Mouse (Mus musculus) T-helper 1 cell (primary cell): ENCODE measurements around the gene Mpp2.

Experiments
- in situ Hi-C: fragments of 300-600 bp; cut with MboI, MseI; formaldehyde crosslinking; loops from one replicate; pipeline ENCODE4 v1.15.1; 2025; ENCODE audit warnings: high pct_unique_total_duplicates

Mpp2 gene

DNA sequence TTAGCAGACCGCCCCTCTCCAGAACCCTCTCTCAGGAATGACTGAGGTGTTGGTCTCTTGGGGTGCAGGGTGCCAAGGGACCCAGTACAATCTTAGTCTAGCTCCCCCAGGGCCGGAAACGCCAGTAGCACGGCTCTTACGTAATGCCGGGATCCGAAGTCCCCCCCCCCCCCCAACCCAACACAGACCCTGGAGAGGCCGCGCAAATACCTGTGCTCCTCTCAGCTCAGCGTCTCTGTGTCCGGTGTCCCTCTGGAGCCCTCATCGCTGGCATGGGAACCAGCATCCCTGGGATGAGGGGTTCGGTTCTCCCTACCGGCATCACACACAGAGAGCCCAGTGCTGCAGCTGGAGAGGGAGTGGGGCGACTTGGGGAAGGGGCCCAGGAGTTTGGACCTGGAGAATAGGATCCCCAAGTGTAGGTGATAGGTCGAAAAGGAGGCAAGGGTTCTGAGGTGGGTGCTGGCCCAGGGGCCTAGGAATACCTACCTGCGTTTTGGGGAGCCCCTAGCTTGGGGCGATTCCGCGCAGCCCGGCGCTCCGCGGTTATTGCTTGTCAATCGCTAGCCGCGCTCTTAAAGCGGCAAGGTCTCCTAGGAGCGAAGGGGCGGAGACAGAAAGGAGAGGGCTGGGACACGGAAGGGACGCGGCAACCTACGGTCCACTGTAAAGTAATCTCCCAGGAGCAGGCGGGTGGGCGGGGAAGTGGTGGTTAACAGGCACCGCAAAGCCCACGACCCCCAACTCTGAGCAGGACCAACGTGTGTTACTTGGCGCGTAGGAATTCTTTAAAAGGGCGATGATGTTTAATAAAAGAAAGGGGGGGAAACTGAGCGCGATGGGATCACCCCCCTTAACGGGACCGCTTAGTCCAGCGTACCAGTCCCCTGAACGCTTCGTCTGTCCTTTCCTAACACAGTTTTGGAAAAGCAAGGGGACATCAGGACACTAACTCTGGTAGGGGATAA, at the start of gene Mpp2:
Mpp2 (minus strand) TSS at position 585 of the 968 bp plus-strand sequence.
- in situ Hi-C loops: no loop called here

DNA sequence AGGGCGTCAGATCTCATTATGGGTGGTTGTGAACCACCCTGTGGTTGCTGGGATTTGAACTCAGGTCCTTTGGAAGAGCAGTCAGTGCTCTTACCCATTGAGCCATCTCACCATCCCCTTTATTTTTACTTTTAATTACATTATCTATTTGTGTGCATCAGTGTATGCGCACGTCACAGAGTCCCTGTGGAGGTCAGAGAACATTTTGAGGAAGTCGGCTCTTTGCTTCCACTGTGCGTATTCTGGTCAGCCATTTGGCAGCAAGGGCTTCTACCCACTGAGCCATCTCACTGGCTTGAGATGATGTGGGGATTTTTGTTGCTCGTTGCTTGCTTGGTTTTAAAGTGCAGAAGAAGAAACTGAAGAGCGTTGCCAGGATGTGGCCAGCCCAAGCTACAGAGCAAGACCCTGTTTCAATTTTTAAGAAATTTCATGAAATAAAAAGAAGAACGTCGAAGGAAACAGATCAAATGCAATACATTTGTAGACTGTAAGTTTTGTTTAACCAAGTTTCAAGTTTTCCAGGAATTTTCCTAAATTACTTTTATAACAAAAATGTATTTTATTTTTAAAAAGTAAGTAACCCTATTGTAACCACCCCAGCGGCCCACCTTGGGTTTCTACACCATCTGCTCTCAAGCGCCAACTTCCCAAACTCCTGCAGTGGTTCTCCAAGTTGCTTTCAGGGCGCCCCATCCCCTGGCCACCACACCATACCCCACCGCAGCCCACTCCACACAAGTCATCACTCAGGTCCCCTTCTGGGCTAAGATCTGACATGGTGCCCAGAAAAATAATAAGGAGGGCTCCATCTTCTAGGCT, 49.5 kb upstream of the Mpp2 start:
- in situ Hi-C loops: no loop called here

DNA sequence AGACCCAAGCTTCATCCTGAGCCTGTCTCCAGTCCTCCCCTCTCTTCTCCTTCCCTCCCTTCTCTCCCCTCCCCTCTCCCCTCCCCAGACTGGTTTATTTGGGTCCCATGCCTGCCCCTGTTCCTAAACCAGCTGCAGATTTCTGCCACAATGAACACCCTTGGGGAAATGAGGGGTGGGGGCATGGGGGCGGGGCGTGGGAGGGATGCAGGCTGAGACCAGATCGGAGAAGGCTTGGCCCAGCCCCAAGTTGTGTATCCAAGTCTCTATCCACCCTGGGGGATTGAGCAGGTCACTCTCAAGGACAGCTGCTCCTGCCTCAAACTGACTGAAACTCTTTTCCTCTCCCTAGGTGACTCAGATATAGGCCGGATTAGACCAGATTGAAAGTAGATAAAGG, 46.2 kb upstream of the Mpp2 start:
- in situ Hi-C loops: no loop called here

DNA sequence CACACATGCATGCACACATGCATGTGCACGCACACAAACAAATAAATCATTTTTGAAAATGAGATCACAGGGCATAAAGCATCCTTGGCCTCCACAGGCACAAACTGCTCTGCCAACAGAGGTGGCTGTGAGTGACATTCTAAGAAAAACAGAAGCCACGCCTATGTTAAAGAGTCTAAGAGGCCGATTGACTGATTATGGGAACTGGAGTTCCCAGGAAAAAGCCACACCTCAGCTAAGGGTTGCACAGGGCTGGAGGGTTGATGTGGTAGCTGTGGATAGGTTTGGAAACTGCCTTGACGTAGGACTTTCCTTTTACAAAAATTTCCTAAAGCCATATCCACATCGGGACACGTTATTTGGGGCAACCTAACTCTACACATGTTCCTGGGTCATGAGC, 29.1 kb upstream of the Mpp2 start:
- in situ Hi-C loops: no loop called here

DNA sequence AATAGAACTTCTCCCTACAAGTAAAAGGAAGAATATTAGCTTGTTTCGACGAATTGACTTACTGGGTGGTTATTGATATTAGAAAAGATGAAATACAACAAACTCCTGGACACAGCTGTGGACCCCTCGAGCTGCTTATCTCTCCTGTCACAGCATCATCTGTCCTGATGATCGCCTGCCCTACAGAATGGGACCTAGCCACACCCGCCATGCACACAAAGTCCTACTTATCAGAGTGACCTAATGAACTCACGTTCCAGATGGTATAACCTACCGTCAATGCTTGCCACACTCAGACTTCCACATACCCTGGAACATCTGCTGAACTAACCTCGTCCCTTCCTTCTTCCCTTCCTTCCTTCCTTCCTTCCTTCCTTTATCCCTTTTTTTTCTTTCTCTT, 27.9 kb upstream of the Mpp2 start:
- in situ Hi-C loops: no loop called here

DNA sequence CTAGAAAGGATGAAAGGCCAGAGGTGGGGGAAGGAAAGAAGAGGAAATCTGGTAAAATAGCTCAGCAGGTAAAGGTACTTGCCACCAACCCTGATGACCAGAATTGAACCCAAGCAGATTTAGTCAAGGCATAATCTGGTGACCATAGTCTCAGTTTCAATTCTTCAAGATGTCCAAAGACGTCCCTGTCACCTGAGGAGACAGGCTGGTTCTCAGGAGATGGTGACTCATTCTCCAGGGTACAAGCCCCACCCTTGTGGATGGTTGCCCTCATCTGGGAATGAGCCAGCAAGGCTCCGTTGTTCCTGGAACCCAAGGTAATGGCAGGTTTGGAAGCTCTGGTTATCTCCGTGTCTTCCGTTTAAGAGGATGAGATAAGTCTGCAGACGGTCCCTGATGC, 23.3 kb upstream of the Mpp2 start:
- in situ Hi-C loops: no loop called here

DNA sequence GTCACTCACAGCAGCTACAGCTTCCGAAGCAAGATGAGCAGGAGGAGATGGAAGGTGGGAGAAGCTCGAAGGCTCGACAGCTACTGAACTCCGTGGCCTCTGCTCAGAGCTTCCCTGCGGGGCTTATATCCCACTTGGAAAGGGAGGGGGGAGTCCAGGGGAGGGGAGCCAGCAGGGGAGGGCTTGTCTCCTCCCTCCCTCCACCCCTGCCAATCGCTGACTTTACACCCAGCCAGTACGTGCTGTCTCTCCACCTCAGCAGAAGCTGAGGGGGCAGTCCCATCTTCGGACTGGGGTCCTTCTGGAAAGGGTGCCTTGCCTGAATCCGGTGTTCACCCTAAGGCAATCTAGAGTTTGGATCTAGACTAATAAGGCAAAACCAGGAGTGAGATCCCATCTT, 19.4 kb upstream of the Mpp2 start, which contains the start of gene Pyy:
Pyy (minus strand) TSS at position 101 of the 400 bp plus-strand sequence.
- in situ Hi-C loops: no loop called here

DNA sequence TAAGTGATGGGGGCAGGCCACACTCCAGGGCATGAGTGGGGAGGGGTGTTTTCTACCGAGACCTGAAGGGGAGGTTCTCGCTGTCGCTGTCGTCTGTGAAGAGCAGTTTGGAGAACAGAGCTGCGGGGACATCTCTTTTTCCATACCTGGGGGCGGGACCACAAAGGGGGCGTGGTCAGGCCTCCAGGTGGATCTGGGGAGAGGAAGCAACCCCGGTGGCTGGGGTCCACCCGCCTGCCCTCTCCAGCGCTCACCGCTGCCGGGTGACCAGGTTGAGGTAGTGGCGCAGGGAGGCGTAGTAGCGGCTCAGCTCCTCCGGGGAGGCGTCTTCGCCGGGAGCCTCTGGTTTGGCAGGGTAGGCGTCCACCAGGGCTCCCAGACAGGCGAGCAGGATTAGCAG, 18.6 kb upstream of the Mpp2 start:
- in situ Hi-C loops: no loop called here

DNA sequence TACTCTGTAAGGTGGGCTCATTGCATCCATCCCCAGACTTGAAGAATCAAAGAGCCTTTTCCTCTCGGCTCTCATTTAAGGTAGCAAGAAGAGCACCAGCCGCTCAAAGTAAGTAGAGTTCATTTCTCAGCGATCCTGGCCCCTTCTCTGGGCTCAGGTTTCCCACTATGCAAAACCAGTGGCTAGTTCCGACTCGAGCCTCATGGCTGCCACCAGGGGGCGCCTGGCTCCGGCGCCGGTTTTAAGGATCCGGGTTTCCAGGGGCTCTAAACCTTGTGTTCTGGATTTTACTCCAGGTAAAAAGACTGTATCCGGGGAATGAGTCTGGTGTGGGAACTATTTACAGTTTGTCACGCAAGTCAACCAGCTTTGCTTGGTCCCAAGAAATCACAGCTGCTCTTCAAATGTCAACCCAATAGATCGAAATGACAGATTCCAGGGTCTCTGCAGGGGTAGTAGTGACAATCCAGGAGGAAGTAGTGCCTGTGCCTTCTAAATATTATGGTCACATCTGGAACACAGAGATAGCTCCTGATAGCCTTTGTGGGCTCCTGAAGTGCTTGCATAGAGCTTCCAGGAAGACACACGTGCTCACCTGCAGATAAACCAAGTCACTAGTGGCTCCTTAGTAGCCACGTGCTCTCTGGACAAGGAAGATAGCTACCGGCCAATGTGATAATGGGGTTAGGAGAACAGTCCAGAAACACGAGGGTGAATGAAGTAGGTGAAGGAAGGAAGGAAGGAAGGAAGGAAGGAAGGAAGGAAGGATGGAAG, 14.4 kb upstream of the Mpp2 start:
- in situ Hi-C loops: no loop called here

DNA sequence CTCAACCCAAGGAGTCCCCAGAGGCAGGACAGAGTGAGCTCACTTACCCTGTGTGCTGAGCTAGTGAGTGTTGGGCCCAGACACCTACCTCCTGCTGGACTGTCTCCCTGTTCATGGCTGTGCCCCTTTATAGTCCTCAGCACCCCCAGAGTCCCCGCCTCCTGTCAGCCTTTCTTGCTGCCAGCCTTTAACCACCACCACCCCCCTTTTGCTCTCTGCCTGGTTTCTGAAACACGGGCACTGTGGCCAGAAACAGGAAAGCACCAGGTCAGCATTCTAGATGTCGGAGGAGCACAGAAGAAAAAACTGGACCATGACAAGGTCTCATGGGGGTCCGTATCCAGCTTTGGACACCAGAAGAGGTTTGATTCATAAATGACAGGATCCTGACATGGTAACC, 12.9 kb upstream of the Mpp2 start, which contains the start of gene Ppy:
Ppy (minus strand) TSS at position 101 of the 400 bp plus-strand sequence.
- in situ Hi-C loops: no loop called here

DNA sequence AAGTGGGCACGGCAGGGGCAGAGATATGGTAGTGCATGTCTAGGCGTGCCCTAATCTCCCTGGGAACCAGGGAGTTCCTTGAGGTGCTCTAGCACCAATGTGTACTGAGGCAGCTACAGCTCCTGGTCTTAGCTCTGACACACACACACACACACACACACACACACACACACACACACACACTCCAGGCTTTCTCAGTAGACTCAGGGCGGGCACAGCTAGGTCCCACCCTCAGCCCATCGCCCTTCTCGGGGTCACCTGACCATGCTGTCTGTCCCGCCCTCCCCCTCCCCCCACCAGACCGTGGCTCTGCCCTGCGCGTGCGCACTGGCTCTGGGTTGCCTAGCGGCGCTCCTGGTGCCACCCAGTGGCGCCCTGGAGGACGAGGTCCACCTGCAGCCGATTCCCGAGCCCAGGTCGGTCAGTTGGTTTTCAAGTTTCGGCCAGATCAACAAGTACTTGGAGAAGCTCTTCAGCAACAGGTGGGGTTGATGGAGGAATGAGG, 8.6 kb upstream of the Mpp2 start:
- in situ Hi-C loops: no loop called here

DNA sequence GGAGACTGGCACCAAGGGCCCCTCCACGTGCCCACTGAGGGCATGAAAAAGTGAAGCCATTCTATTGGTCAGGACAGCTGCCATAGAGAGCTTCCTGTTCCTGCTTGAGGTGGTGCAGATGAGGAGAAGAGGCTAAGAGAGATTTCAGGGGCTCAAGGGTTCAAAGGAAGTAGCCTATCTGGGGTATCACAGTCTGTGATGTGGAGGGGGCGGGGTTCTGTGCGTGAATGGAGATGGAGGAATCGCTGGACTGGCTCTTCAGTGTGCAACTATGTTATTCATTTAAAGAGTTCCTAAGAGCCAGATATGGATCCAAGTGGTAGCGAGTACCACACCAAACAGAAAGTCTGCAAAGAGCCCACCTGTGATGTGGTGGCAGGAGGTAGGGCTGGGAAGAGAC, 8.1 kb upstream of the Mpp2 start:
- in situ Hi-C loops: no loop called here

DNA sequence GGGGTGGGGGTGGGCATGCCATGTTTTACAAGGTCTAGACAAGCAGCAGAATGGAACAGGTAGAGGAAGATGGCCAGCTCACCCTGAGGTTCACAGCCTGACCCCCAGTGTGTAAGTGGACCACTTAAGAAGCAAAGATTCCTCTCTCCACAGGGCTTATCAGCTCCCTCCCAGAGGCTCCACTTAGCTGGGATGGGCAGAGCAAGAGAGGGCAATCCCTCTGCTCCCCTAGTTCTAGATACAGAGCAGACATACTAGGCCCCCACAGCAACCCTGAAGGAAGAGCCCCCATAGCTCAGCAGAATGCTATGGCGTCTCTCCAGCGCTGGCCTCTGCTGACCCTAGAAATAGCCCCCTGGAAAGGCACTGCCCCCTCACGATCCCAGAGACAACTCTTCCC, 7.4 kb upstream of the Mpp2 start:
- in situ Hi-C loops: no loop called here

DNA sequence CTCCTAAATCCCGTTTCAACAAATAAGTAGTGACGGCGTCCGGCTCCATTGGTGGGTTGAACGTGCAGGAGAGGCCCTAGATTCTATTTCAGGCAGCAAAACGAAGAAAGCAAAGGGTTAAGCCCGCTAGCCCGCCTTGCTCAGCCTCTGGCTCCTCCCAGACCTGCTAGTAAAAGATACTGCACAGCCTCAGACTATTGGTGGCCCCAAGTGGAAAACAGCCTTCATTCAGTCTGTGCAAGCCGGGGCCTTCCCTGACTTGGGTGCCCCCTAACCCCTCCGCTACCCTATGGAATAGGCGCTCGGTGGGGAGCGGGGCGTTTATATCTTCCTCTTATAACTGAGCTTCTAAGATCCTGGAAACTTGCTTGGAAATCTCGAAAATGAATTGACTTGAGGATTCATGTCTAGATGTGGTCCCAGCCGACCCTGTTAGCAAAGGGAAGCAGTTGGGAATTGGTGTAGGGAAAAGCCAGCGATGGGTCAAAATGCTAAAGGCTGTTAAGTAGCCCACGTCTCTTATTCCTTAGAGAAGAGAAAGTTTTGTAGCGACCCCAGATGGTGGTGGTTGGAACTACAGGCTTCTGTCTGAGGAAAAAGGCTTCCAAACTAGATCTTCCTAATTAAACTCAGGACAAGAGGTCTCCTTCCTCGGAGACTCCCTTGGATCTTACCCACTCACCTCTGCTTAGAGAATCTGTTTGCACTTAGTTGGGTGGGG, 933 bp upstream of the Mpp2 start:
- in situ Hi-C loops: no loop called here

DNA sequence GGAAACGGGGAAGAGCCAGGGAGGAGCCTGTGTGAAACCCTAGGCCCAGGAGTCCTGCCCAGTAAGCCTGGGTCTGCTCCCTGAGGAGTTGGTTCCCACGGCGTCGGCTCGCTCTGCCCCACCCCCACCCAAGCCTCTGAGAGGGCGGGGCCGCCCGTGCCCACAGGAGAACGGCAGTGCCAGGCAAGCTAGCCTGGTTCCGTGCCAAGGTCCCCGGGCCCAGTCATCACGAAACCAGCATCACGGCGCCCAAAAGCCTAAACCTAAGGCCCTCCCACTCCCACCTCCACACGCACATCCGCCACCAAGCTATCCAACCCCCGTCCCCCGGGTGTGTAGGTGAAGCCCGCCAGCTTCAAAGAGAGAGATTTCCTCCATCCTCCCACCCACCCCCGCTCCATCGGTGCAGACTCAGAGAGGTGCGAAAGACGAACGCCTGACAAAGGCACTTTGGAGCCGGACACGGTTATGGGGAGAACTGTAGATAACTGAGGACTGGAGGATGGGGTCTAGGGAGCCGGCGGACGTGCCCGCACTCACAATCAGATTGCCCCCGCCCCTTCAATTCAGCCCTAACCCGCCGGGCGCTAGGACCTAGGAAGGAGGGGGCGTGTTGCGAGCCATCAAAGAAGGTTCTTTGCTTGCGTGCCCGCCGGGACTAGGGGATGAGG, 1.1 kb downstream of the Mpp2 start:
- in situ Hi-C loops: no loop called here

DNA sequence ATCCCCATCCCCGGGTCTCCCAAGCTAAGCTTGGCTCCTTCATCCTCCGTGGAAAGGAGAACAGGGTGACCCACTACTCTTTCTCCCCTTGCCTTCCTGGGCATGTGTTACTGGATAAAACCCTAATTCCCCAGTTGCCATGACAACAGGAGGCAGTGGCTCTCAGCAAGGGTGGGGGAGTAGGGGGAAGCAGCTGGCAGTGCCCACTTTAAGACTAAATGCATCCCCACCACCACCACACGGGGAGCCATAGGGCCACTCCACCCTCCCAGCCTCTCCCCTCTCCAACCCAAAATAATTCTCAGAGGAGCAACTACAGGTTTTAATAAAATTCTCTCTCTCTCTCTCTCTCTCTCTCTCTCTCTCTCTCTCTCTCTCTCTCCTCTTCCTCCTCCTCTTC, 2.0 kb downstream of the Mpp2 start:
- in situ Hi-C loops: no loop called here

DNA sequence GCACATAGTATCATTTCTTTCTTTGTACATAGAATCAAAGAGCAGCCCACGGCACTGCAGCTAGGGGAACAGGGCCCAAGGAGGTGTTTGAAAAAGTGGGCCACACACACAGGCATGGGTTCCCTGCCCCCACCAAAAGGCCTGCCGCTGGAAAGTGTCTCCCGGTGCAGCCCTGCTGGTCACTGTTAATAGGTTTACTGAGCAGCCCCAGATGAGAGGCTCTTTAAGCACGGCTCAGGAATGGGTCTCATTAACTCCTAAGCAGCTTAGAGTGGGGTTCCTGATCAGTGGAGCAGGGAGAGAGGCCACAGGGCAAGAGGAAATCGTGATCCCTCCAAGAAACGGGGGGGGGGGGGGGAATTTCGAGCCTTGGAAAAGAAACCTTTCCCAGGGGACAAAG, 4.2 kb downstream of the Mpp2 start:
- in situ Hi-C loops: no loop called here

DNA sequence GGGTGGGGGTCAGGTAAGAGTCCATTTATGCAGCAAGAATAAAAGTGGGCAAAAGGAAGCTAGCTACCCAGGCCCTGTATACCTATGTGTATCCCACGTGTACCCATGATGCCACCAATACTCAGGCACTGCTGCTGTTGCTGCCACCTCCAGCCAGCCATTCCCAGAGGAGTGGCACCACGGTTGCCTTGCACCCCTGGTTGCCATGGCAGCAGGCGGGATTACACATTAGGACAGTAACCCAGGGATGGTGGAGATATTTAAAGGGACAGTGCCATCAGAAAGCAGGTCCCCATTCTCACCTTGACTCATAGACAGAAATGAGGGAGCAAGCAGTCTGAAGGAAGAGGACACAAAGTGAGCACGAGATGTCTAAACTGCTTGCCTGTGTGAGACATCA, 5.1 kb downstream of the Mpp2 start:
- in situ Hi-C loops: no loop called here

DNA sequence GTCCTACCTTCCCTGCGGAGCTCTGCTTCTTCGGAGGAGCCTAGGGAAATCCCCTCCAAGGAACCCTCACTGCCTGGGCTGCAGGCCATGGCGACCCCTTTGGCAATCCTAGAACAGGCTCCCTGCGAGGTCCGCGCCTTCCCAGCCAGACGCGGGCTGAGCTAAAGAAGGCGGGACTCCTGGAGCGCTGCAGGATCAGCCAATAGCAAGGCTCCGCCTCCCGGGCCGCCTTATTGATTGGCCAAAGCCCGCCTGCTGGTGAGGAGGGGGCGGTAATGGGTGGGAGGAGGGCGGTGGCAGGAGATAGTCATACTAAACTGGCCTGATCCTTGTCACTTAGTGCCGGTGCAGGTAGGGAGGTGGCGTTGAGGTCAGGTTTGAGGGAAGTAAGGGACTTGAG, 6.0 kb downstream of the Mpp2 start:
- in situ Hi-C loops: no loop called here

DNA sequence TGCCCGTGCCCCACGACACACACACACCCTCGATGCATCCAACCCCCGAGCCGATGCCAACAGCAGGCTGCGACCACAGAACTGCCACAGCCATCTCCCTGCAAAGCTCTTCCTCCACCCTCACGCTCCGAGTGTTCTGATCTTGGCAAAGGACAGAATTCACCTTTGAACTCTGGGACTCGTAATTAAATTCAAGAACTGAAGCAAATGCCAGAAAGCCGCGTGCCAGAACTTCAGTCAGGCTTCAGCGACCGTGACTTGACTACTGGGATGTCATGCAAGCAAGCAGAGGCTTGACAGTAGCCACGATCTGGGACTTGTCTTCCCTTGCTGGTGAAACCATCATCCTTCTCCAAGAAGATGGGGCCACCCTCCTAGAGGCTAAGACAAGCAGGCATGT, 14.6 kb downstream of the Mpp2 start:
- in situ Hi-C loops: no loop called here
